Mouse (Mus musculus): Measurements from ENCODE around the gene Csde1. TPM values are rescaled to one million over a fixed set of nuclear protein-coding genes. Genes with fewer than 3 reads are reported as not detected.

Csde1 gene
- total RNA-seq, 2 experiments from 2014 or later, result 236 to 252 TPM

- no peak overlapping the region for H3K4me3 ChIP-seq
- DNase-seq (ENCODE audit: low spot score in 2 of 2), result no peak
- no peak overlapping the region for H3K27ac ChIP-seq
- TF ChIP-seq CTCF (conservative IDR thresholded peaks at IDR 0.05), result no peak
These were observed 56.2 kb downstream of the Csde1 start for GRCm38 (mm10) chr3:103076476-103076875.

- DNase-seq (ENCODE audit: low spot score in 2 of 2), result no peak
- no peak overlapping the region for H3K27ac ChIP-seq
- TF ChIP-seq CTCF (conservative IDR thresholded peaks at IDR 0.05), result no peak
- no peak overlapping the region for H3K4me3 ChIP-seq
These were observed 59.1 kb downstream of the Csde1 start for GRCm38 (mm10) chr3:103079301-103079700.

- DNase-seq (ENCODE audit: low spot score in 2 of 2), result peak in 1 of 2 experiments; percentile 14
- no peak overlapping the region for H3K4me3 ChIP-seq
- TF ChIP-seq CTCF (conservative IDR thresholded peaks at IDR 0.05), result no peak
- H3K27ac ChIP-seq, result no peak overlapping the region
These were observed 60.8 kb downstream of the Csde1 start for GRCm38 (mm10) chr3:103081051-103081450.

- no peak overlapping the region for H3K27ac ChIP-seq
- no peak for DNase-seq (ENCODE audit: low spot score in 2 of 2)
- no peak overlapping the region for H3K4me3 ChIP-seq
- TF ChIP-seq CTCF (conservative IDR thresholded peaks at IDR 0.05), result no peak
These were observed 61.7 kb downstream of the Csde1 start for GRCm38 (mm10) chr3:103081861-103082453.

GRCm38 (mm10) chr3:103082761-103083160, 62.5 kb downstream of the Csde1 start:
- H3K4me3 ChIP-seq, result no peak overlapping the region
- H3K27ac ChIP-seq, result no peak overlapping the region
- peak in 1 of 2 experiments; percentile 2 for DNase-seq (ENCODE audit: low spot score in 2 of 2)
- TF ChIP-seq CTCF (conservative IDR thresholded peaks at IDR 0.05), result no peak

GRCm38 (mm10) chr3:103085986-103086385, 65.8 kb downstream of the Csde1 start:
- no peak for TF ChIP-seq CTCF (conservative IDR thresholded peaks at IDR 0.05)
- DNase-seq (ENCODE audit: low spot score in 2 of 2), result no peak
- Histone ChIP-seq H3K4me3 (no peak overlapping the region), H3K27ac (no peak overlapping the region)

GRCm38 (mm10) chr3:103091753-103092152, 71.5 kb downstream of the Csde1 start:
- no peak overlapping the region for H3K27ac ChIP-seq
- no peak for DNase-seq (ENCODE audit: low spot score in 2 of 2)
- no peak overlapping the region for H3K4me3 ChIP-seq
- no peak for TF ChIP-seq CTCF (conservative IDR thresholded peaks at IDR 0.05)

- DNase-seq (ENCODE audit: low spot score in 2 of 2), result no peak
- TF ChIP-seq CTCF (conservative IDR thresholded peaks at IDR 0.05), result no peak
These were observed 78.4 kb downstream of the Csde1 start for GRCm38 (mm10) chr3:103098662-103099061.

GRCm38 (mm10) chr3:103099667-103100066, 79.4 kb downstream of the Csde1 start:
- Histone ChIP-seq H3K27ac (no peak overlapping the region), H3K4me3 (no peak overlapping the region)
- peak; percentile 62 for TF ChIP-seq CTCF (conservative IDR thresholded peaks at IDR 0.05)
- DNase-seq (ENCODE audit: low spot score in 2 of 2), result no peak

More at GRCm38 (mm10) chr3:103098662-103099061, 78.4 kb downstream of the Csde1 start:
- Histone ChIP-seq H3K4me3 (no peak overlapping the region), H3K27ac (no peak overlapping the region)

GRCm38 (mm10) chr3:103100735-103101134, 80.5 kb downstream of the Csde1 start:
- no peak for DNase-seq (ENCODE audit: low spot score in 2 of 2)
- Histone ChIP-seq H3K27ac (no peak overlapping the region), H3K4me3 (no peak overlapping the region)
- peak; percentile 68 for TF ChIP-seq CTCF (conservative IDR thresholded peaks at IDR 0.05)

- no peak for DNase-seq (ENCODE audit: low spot score in 2 of 2)
- TF ChIP-seq CTCF (conservative IDR thresholded peaks at IDR 0.05), result no peak
- H3K27ac ChIP-seq, result no peak overlapping the region
These were observed 81.0 kb downstream of the Csde1 start for GRCm38 (mm10) chr3:103101194-103101593.

GRCm38 (mm10) chr3:103101909-103102308, 81.7 kb downstream of the Csde1 start:
- TF ChIP-seq CTCF (conservative IDR thresholded peaks at IDR 0.05), result no peak
- no peak for DNase-seq (ENCODE audit: low spot score in 2 of 2)
- Histone ChIP-seq H3K27ac (no peak overlapping the region), H3K4me3 (peak overlapping the region; percentile 61)

More at GRCm38 (mm10) chr3:103101194-103101593, 81.0 kb downstream of the Csde1 start:
- H3K4me3 ChIP-seq, result no peak overlapping the region

GRCm38 (mm10) chr3:103102454-103103390, 82.5 kb downstream of the Csde1 start, which contains the start of gene Dennd2c:
Gene Dennd2c, plus strand, starts transcription at chr3:103102604.
- peak within 1 kb of the TSS; percentile 61 for H3K4me3 ChIP-seq
- H3K27ac ChIP-seq, result 0 out of 2 replicates have a peak within 1 kb of the TSS, but pooled peaks have one; percentile 5
- no peak; the same call in 1 of the 2 replicates for TF ChIP-seq CTCF (conservative IDR thresholded peaks at IDR 0.05)
- peak; percentile 35 to 55 for DNase-seq (ENCODE audit: low spot score in 2 of 2)

Other genes with a start within 250 kb of the Csde1 start
- gene Tshb, start 237.7 kb upstream of the Csde1 start, total RNA-seq (2021), result not detected
- not detected for gene Sycp1, start 84.3 kb upstream of the Csde1 start, total RNA-seq (2021)
- gene Nr1h5, start 56.3 kb upstream of the Csde1 start, total RNA-seq (2021), result not detected
- gene Sike1, start 24.7 kb upstream of the Csde1 start, total RNA-seq (2021), result 10 to 100 TPM; 57.3 to 65.5 TPM
- gene Nras, start 37.9 kb downstream of the Csde1 start, total RNA-seq (2021), result 10 to 100 TPM; 59.9 to 72.6 TPM
- not detected for gene Ampd1, start 53.6 kb downstream of the Csde1 start, total RNA-seq (2021)
- gene Dennd2c, start 82.2 kb downstream of the Csde1 start, total RNA-seq (2021), result under 1 TPM; 0.28 to 0.54 TPM
- gene Bcas2, start 151.2 kb downstream of the Csde1 start, total RNA-seq (2021), result 10 to 100 TPM; 63.8 to 69.1 TPM

All from layer of hippocampus, adult 2 months (tissue).